Mouse (Mus musculus) kidney, embryonic 14.5 days (tissue): ENCODE results near the gene Nfat5. TPM values are rescaled to one million over a fixed set of nuclear protein-coding genes. Genes with fewer than 3 reads are reported as not detected.

Experiments
- ATAC-seq: fragments of 200-750 bp; cut with Nextera tagmentation; 2 replicates; pipeline ENCODE4 v1.8.0; 2017; ENCODE audit warnings: moderate number of reproducible peaks, mild to moderate bottlenecking, moderate TSS enrichment, moderate library complexity; ENCODE audit not compliant: low FRiP score, low TSS enrichment
- H3K27ac ChIP-seq: fragments of 300-500 bp; sonication (generic); 2 replicates; pipeline ENCODE4 v1.5.1; 2014; ENCODE audit warnings: low read depth, mild to moderate bottlenecking, low read length, moderate library complexity, mixed read lengths
- H3K27me3 ChIP-seq: fragments of 300-500 bp; sonication (generic); 2 replicates; pipeline ENCODE4 v1.6.1; 2014; ENCODE audit warnings: mild to moderate bottlenecking, low read length; ENCODE audit not compliant: control insufficient read depth, insufficient read depth
- H3K36me3 ChIP-seq: fragments of 300-500 bp; sonication (generic); 2 replicates; pipeline ENCODE4 v1.6.1; 2014; ENCODE audit warnings: low read length, mixed read lengths; ENCODE audit not compliant: control insufficient read depth, insufficient read depth
- H3K4me1 ChIP-seq: fragments of 300-500 bp; sonication (generic); 2 replicates; pipeline ENCODE4 v1.6.1; 2014; ENCODE audit warnings: low read length, mixed read lengths; ENCODE audit not compliant: control insufficient read depth, insufficient read depth
- H3K4me2 ChIP-seq: fragments of 300-500 bp; sonication (generic); replicated peaks from 2 replicates; pipeline ENCODE4 v1.6.1; 2014; ENCODE audit warnings: low read depth, mild to moderate bottlenecking, low read length
- H3K4me3 ChIP-seq: fragments of 300-500 bp; sonication (generic); 2 replicates; pipeline ENCODE4 v1.5.1; 2014; ENCODE audit warnings: mild to moderate bottlenecking, low read length
- H3K9ac ChIP-seq: fragments of 300-500 bp; sonication (generic); 2 replicates; pipeline ENCODE4 v1.6.1; 2014; ENCODE audit warnings: low read depth, mild to moderate bottlenecking, low read length, moderate library complexity
- H3K9me3 ChIP-seq: fragments of 300-500 bp; sonication (generic); 2 replicates; pipeline ENCODE4 v1.6.1; 2016; ENCODE audit warnings: low read length; ENCODE audit not compliant: control insufficient read depth
- WGBS: fragments of 180-500 bp; shearing (Covaris S2); extraction: QIAGEN DNeasy Blood & Tissue Kit; methylation state at CpG from one replicate; pipeline ENCODE4 v1.1.7; 2014; 5-methylcytosine and 5-hydroxymethylcytosine counted together
- polyA plus RNA-seq: library from polyadenylated mRNA; unstranded; fragments of >200 nt; fragmentation: Nextera tagmentation; extraction: Ambion mirVana; gene quantifications from 2 replicates; pipeline ENCODE4 v1.2.1, GENCODE M21; 2014

Gene Nfat5
- polyA plus RNA-seq, 1 experiment from 2014 or later = 33.9 TPM

DNA sequence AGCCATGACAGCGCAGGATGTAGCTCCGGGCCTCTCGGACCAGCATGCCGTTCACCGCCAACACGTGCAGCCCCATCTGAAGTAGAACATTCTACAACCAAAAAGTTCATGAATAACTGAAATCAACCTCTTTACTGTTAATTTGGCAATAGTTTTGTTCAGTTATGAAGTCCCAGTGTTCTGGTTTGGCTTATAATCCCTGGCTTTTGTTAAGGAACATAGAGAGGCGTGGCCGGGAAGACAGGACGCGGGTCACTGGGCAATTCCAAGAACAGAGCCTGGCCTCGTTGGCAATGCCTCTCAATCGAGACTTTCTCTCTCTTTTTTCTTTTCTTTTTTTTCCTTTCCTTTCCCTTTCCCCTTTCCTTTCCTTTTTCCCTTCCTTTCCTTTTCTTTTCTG is 123.7 kb downstream of the Nfat5 start:
- 92% methylated on average over 12 of the region's 12 CpGs for WGBS
- no peak overlapping the region for H3K4me3 ChIP-seq
- H3K27ac ChIP-seq = no peak overlapping the region
- H3K4me2 ChIP-seq = no peak overlapping the region
- no peak for ATAC-seq
- H3K36me3 ChIP-seq = peaks cover 98% of the 10 kb centered on the region
- H3K9ac ChIP-seq = no peak overlapping the region
- no peaks in the 10 kb centered on the region for H3K27me3 ChIP-seq
- H3K4me1 ChIP-seq = no peaks in the 10 kb centered on the region
- H3K9me3 ChIP-seq = no peaks in the 10 kb centered on the region

DNA sequence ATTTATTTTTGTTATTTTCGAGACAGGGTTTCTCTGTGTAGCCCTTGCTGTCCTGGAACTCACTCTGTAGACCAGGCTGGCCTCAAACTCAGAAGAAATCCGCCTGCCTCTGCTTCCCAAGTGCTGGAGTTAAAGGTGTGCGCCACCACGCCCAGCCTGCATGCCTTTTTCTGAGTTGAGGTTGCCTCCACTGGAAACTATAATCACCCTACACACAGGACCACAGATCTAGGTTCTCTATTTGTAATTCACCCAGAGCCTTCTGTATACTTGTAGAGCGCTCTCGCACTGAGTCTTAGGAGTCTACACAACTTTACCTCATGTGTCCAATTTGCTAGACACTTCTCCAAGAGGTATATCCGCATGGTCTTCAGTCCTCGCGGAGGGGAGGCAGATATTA is 130.9 kb downstream of the Nfat5 start:
- H3K9me3 ChIP-seq = no peaks in the 10 kb centered on the region
- peaks cover 32% of the 10 kb centered on the region for H3K36me3 ChIP-seq
- 29% methylated on average over 9 of the region's 9 CpGs for WGBS
- no peak; the same call in 1 of the 2 replicates for ATAC-seq
- peak overlapping the region; percentile 25; the same call in 1 of the 2 replicates for H3K27ac ChIP-seq
- H3K4me3 ChIP-seq = peak overlapping the region; percentile 89
- H3K4me2 ChIP-seq = peak overlapping the region; percentile 79
- H3K9ac ChIP-seq = peak overlapping the region; percentile 85
- no peaks in the 10 kb centered on the region for H3K27me3 ChIP-seq
- H3K4me1 ChIP-seq = peaks cover 4% of the 10 kb centered on the region

DNA sequence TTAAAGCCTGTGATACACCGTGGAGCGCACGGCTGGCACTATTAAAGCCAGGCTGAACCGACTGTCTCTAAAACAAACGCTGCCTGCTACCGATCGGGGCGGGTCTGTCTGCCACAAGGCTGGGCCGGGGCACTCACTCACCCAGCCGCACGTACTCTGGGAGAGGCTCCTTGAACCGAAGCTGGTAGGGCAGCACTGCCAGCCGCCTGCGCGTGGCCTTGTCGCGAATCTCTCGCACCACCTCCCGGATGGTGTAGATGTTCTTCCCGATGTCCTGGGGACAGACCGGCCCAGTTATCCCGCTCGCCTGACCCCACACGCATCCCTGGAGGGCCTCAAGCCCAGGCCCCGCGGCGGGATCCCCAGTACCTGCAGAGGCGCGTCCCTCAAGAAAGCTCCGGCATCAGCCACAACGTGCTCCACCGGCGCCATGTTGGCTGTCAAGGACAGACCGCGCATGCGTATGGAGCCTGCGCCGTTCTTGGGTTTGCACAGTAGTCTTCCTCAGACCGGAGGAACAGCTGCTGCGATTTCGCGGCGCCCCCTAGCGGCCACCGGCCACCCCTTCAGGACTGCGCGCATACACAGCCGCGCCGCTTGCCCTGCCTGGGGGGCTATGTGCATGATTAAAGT is 131.4 kb downstream of the Nfat5 start, which contains the start of gene Nob1:
Gene Nob1, minus strand, starts transcription at position 455 of the 633 bp plus-strand sequence.
- Histone ChIP-seq H3K27ac (peak within 1 kb of the TSS; percentile 25), H3K4me1 (peaks cover 4% of the 10 kb centered on the region), H3K36me3 (peaks cover 27% of the 10 kb centered on the region), H3K27me3 (no peaks in the 10 kb centered on the region), H3K4me2 (peak within 1 kb of the TSS; percentile 79), H3K4me3 (peak within 1 kb of the TSS; percentile 89), H3K9me3 (no peaks in the 10 kb centered on the region), H3K9ac (peak within 1 kb of the TSS; percentile 85)
- ATAC-seq = peak; percentile 99
- under 1% methylated on average over 50 of the region's 50 CpGs for WGBS

DNA sequence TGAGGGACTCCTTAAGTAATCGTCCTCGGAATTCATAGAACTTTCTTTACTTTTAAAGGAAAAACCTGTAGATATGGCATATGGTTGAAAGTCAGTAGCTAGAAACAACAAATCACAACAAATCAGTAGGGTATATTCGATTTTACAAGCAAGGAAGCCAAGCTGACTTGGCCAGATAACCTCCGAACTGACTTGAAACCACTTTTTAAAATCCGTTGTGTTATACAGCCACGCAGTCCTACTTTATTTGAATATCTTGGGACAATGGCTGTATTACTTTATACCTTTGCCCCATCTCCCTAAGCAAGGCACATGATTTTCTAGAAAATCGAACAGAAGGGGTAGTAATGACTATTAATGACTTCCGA is 131.9 kb downstream of the Nfat5 start:
- ATAC-seq = no peak

More for the DNA sequence above, 131.9 kb downstream of the Nfat5 start:
- Histone ChIP-seq H3K36me3 (peaks cover 22% of the 10 kb centered on the region), H3K4me3 (peak overlapping the region; percentile 89), H3K9ac (no peak overlapping the region), H3K4me2 (0 out of 2 replicates have a peak overlapping the region, but pooled peaks have one; percentile 79), H3K9me3 (no peaks in the 10 kb centered on the region), H3K27ac (no peak overlapping the region), H3K4me1 (peaks cover 4% of the 10 kb centered on the region), H3K27me3 (no peaks in the 10 kb centered on the region)
- 51% methylated on average over 8 of the region's 8 CpGs for WGBS

Other genes starting within 250 kb of the Nfat5 start
- gene Pdf, start 244.9 kb upstream of the Nfat5 start, polyA plus RNA-seq = 48.9 and 62.0 TPM in 2 replicates
- 32.4 and 38.8 TPM in 2 replicates for gene Cog8, start 236.8 kb upstream of the Nfat5 start, polyA plus RNA-seq
- 110 and 140 TPM in 2 replicates for gene Nip7, start 236.6 kb upstream of the Nfat5 start, polyA plus RNA-seq
- gene Tmed6, start 227.8 kb upstream of the Nfat5 start, polyA plus RNA-seq = 22.5 and 31.9 TPM in 2 replicates
- gene Terf2, start 196.9 kb upstream of the Nfat5 start, polyA plus RNA-seq = 15.8 and 19.2 TPM in 2 replicates
- 67.0 and 152 TPM in 2 replicates for gene Cyb5b, start 142.8 kb upstream of the Nfat5 start, polyA plus RNA-seq
- 8.5 and 10.3 TPM in 2 replicates for gene Nqo1, start 109.7 kb downstream of the Nfat5 start, polyA plus RNA-seq
- gene Nob1, start 131.6 kb downstream of the Nfat5 start, polyA plus RNA-seq = 84.5 and 85.3 TPM in 2 replicates
- gene Wwp2, start 142.9 kb downstream of the Nfat5 start, polyA plus RNA-seq = 34.8 and 43.7 TPM in 2 replicates